Mouse (Mus musculus) limb, embryonic 15.5 days (tissue): ENCODE results near the gene Pde4dip. TPM values are rescaled to one million over a fixed set of nuclear protein-coding genes. Genes with fewer than 3 reads are reported as not detected.
A peak's percentile ranks its signal among the peaks of the same experiment; 100 is the strongest.

Source experiments
- ATAC-seq: fragments of 200-750 bp; cut with Nextera tagmentation; 2 replicates; pipeline ENCODE4 v1.8.0; 2017; ENCODE audit warnings: low read depth, moderate TSS enrichment; ENCODE audit not compliant: insufficient number of reproducible peaks, low FRiP score, low TSS enrichment
- H3K27ac ChIP-seq: fragments of 300-500 bp; sonication (generic); 2 replicates; pipeline ENCODE4 v1.5.1; 2015; ENCODE audit warnings: moderate library complexity, mild to moderate bottlenecking, inconsistent platforms
- H3K27me3 ChIP-seq: fragments of 300-500 bp; sonication (generic); 2 replicates; pipeline ENCODE4 v1.6.1; 2015; ENCODE audit warnings: inconsistent platforms
- H3K36me3 ChIP-seq: fragments of 300-500 bp; sonication (generic); 2 replicates; pipeline ENCODE4 v1.6.1; 2015; ENCODE audit warnings: inconsistent platforms
- H3K4me1 ChIP-seq: fragments of 300-500 bp; sonication (generic); 2 replicates; pipeline ENCODE4 v1.6.1; 2015; ENCODE audit warnings: inconsistent platforms
- H3K4me2 ChIP-seq: fragments of 300-500 bp; sonication (generic); 2 replicates; pipeline ENCODE4 v1.6.1; 2015; ENCODE audit warnings: mild to moderate bottlenecking, inconsistent platforms
- H3K4me3 ChIP-seq: fragments of 300-500 bp; sonication (generic); 2 replicates; pipeline ENCODE4 v1.5.1; 2015; ENCODE audit warnings: mild to moderate bottlenecking, inconsistent platforms
- H3K9ac ChIP-seq: fragments of 300-500 bp; sonication (generic); 2 replicates; pipeline ENCODE4 v1.6.1; 2015; ENCODE audit warnings: inconsistent platforms
- H3K9me3 ChIP-seq: fragments of 300-500 bp; sonication (generic); 2 replicates; pipeline ENCODE4 v1.6.1; 2016; ENCODE audit warnings: inconsistent platforms
- WGBS: fragments of 180-500 bp; shearing (Covaris S2); methylation state at CpG from one replicate; pipeline ENCODE4 v1.1.7; 2015; 5-methylcytosine and 5-hydroxymethylcytosine counted together
- polyA plus RNA-seq: library from polyadenylated mRNA; unstranded; fragments of >200 nt; fragmentation: Nextera tagmentation; extraction: Ambion mirVana; gene quantifications from 2 replicates; pipeline ENCODE4 v1.2.1, GENCODE M21; 2015

Gene Pde4dip
- polyA plus RNA-seq, 1 experiment from 2014 or later: 33.6 TPM

- H3K4me2 ChIP-seq: no peak overlapping the region
- no peaks in the 10 kb centered on the region for H3K9me3 ChIP-seq
- no peaks in the 10 kb centered on the region for H3K36me3 ChIP-seq
- 23% methylated on average over 6 of the region's 6 CpGs for WGBS
- H3K4me1 ChIP-seq: peaks cover 14% of the 10 kb centered on the region
- no peak overlapping the region for H3K4me3 ChIP-seq
- peak overlapping the region; percentile 64 for H3K27ac ChIP-seq
- H3K27me3 ChIP-seq: no peaks in the 10 kb centered on the region
- no peak for ATAC-seq
- no peak overlapping the region for H3K9ac ChIP-seq
These were observed 77.3 kb downstream of the Pde4dip start for GRCm38 (mm10) chr3:97811158-97811557.

- H3K27me3 ChIP-seq: no peaks in the 10 kb centered on the region
These were observed 78.2 kb downstream of the Pde4dip start for GRCm38 (mm10) chr3:97810334-97810733.

GRCm38 (mm10) chr3:97805559-97805958 is 82.9 kb downstream of the Pde4dip start:
- H3K36me3 ChIP-seq: no peaks in the 10 kb centered on the region
- H3K4me3 ChIP-seq: no peak overlapping the region
- H3K9ac ChIP-seq: no peak overlapping the region
- H3K27ac ChIP-seq: no peak overlapping the region
- no peaks in the 10 kb centered on the region for H3K27me3 ChIP-seq
- peaks cover 4% of the 10 kb centered on the region; the same call in 1 of the 2 replicates for H3K4me1 ChIP-seq
- H3K4me2 ChIP-seq: no peak overlapping the region
- ATAC-seq: no peak
- H3K9me3 ChIP-seq: no peaks in the 10 kb centered on the region
- WGBS: 85% methylated on average over 2 of the region's 2 CpGs

More at GRCm38 (mm10) chr3:97810334-97810733, 78.2 kb downstream of the Pde4dip start:
- H3K9me3 ChIP-seq: no peaks in the 10 kb centered on the region
- no peak overlapping the region for H3K4me3 ChIP-seq
- H3K4me1 ChIP-seq: peaks cover 14% of the 10 kb centered on the region
- H3K36me3 ChIP-seq: no peaks in the 10 kb centered on the region
- ATAC-seq: no peak
- 86% methylated on average over 2 of the region's 2 CpGs for WGBS
- H3K9ac ChIP-seq: no peak overlapping the region
- no peak overlapping the region for H3K4me2 ChIP-seq
- no peak overlapping the region for H3K27ac ChIP-seq

- WGBS: 29% methylated on average over 3 of the region's 3 CpGs
- Histone ChIP-seq H3K4me2 (no peak overlapping the region), H3K4me1 (peaks cover 4% of the 10 kb centered on the region; the same call in 1 of the 2 replicates), H3K27ac (no peak overlapping the region), H3K36me3 (no peaks in the 10 kb centered on the region), H3K4me3 (no peak overlapping the region), H3K27me3 (no peaks in the 10 kb centered on the region), H3K9ac (no peak overlapping the region), H3K9me3 (no peaks in the 10 kb centered on the region)
- ATAC-seq: no peak
These were observed 84.8 kb downstream of the Pde4dip start for GRCm38 (mm10) chr3:97803675-97804074.

DNA sequence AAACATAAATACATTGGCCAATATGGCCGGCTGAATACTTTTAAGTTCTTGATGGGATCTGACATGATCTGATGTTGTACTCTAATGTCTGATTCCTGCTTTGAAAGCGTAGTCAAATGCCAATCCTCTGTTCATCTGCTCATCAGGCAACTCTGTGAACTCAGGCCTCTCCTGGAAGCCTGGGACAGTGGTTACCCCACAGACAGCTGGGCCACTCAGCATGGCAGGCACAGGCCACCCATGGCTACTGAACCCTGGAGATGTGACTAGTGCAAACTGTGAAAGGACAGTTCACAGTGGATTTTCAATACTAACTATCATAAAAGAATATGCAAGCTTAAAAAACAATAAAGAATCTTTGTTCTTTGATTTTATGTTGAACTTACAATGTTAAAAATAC is 85.6 kb downstream of the Pde4dip start:
- WGBS: 87% methylated on average over 2 of the region's 2 CpGs
- no peak overlapping the region for H3K4me2 ChIP-seq
- no peaks in the 10 kb centered on the region for H3K36me3 ChIP-seq
- H3K27ac ChIP-seq: no peak overlapping the region
- H3K27me3 ChIP-seq: no peaks in the 10 kb centered on the region
- no peaks in the 10 kb centered on the region for H3K9me3 ChIP-seq
- no peak overlapping the region for H3K4me3 ChIP-seq
- no peak overlapping the region for H3K9ac ChIP-seq
- H3K4me1 ChIP-seq: peaks cover 4% of the 10 kb centered on the region; the same call in 1 of the 2 replicates
- ATAC-seq: no peak

- no peaks in the 10 kb centered on the region for H3K27me3 ChIP-seq
- H3K27ac ChIP-seq: no peak overlapping the region
- H3K36me3 ChIP-seq: no peaks in the 10 kb centered on the region
- H3K9ac ChIP-seq: no peak overlapping the region
- peak; percentile 30; the same call in 1 of the 2 replicates for ATAC-seq
- peaks cover 4% of the 10 kb centered on the region; the same call in 1 of the 2 replicates for H3K4me1 ChIP-seq
- H3K4me2 ChIP-seq: no peak overlapping the region
- WGBS: 70% methylated on average over 5 of the region's 5 CpGs
- no peaks in the 10 kb centered on the region for H3K9me3 ChIP-seq
- H3K4me3 ChIP-seq: no peak overlapping the region
These were observed 86.2 kb downstream of the Pde4dip start for GRCm38 (mm10) chr3:97802297-97802696.

DNA sequence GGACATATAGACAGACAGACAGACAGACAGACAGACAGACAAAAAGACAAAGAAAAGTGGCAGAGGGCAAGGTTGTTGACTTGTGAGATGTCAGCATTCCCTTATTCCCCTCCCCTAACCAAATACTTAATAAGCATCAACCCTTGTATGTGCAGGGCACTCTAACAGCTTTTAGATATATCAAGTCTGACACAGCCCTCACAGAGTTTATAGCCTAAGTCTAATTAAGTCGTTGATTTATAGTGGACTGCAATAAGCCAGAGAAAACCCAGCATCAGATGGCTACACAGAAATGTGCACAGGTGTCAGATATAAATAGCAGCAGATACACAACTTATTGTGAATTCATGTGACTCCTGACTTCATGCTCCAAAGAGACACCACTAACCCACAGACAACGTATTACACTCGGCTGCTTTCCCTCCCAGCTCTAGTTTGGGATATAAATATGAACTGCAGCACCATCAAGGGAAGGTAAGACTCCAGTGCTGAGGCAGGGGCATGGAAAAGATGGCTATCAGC is 87.3 kb downstream of the Pde4dip start:
- H3K4me2 ChIP-seq: no peak overlapping the region
- peaks cover 4% of the 10 kb centered on the region; the same call in 1 of the 2 replicates for H3K4me1 ChIP-seq
- H3K9ac ChIP-seq: no peak overlapping the region
- H3K36me3 ChIP-seq: no peaks in the 10 kb centered on the region
- H3K27ac ChIP-seq: no peak overlapping the region; the same call in 1 of the 2 replicates
- no peak for ATAC-seq
- H3K4me3 ChIP-seq: no peak overlapping the region
- WGBS: 56% methylated on average over 3 of the region's 3 CpGs
- no peaks in the 10 kb centered on the region for H3K27me3 ChIP-seq
- H3K9me3 ChIP-seq: no peaks in the 10 kb centered on the region

- Histone ChIP-seq H3K27me3 (no peaks in the 10 kb centered on the region), H3K9ac (no peak overlapping the region), H3K4me1 (peaks cover 4% of the 10 kb centered on the region; the same call in 1 of the 2 replicates), H3K36me3 (no peaks in the 10 kb centered on the region), H3K27ac (peak overlapping the region; percentile 44; the same call in 1 of the 2 replicates), H3K9me3 (no peaks in the 10 kb centered on the region), H3K4me3 (no peak overlapping the region), H3K4me2 (no peak overlapping the region)
- peak; percentile 44 for ATAC-seq
- WGBS: 71% methylated on average over 5 of the region's 5 CpGs
These were observed 87.8 kb downstream of the Pde4dip start for GRCm38 (mm10) chr3:97800657-97801056.

DNA sequence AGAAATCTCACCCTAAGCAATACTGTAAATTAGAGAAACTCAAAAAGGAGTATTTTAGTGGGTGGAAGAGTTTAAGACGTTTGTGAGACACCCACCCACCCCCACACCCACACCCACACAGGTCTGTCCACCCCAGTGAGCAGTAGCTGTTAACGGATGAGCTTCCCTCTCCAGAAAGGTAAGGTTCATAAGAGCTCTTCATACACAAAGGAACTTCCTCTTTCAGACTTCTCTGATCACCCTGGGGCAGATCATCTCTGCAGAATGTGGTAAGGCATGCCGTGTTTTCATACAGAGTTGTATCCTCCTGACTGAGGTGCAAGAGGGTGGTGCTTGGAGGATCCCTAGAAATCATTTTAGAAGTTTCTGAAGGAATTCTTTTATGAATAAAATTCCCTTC is 88.5 kb downstream of the Pde4dip start:
- Histone ChIP-seq H3K9ac (no peak overlapping the region), H3K9me3 (no peaks in the 10 kb centered on the region), H3K4me1 (peaks cover 4% of the 10 kb centered on the region; the same call in 1 of the 2 replicates), H3K4me3 (no peak overlapping the region), H3K36me3 (no peaks in the 10 kb centered on the region), H3K27me3 (no peaks in the 10 kb centered on the region), H3K27ac (peak overlapping the region; percentile 3), H3K4me2 (no peak overlapping the region)
- ATAC-seq: no peak
- WGBS: 47% methylated on average over 3 of the region's 3 CpGs

GRCm38 (mm10) chr3:97799267-97799666 is 89.2 kb downstream of the Pde4dip start:
- no peak overlapping the region for H3K4me3 ChIP-seq
- WGBS: 62% methylated on average over 3 of the region's 3 CpGs
- no peaks in the 10 kb centered on the region for H3K36me3 ChIP-seq
- no peaks in the 10 kb centered on the region for H3K27me3 ChIP-seq
- no peak overlapping the region for H3K4me2 ChIP-seq
- peaks cover 4% of the 10 kb centered on the region; the same call in 1 of the 2 replicates for H3K4me1 ChIP-seq
- no peak overlapping the region for H3K9ac ChIP-seq
- no peak for ATAC-seq
- no peak overlapping the region for H3K27ac ChIP-seq
- no peaks in the 10 kb centered on the region for H3K9me3 ChIP-seq

- no peak overlapping the region for H3K4me3 ChIP-seq
- H3K9me3 ChIP-seq: no peaks in the 10 kb centered on the region
- no peak overlapping the region for H3K27ac ChIP-seq
- no peak overlapping the region for H3K9ac ChIP-seq
- H3K27me3 ChIP-seq: no peaks in the 10 kb centered on the region
- 36% methylated on average over 6 of the region's 6 CpGs for WGBS
- ATAC-seq: no peak
- no peaks in the 10 kb centered on the region for H3K36me3 ChIP-seq
- H3K4me2 ChIP-seq: no peak overlapping the region
- no peaks in the 10 kb centered on the region for H3K4me1 ChIP-seq
These were observed 91.1 kb downstream of the Pde4dip start for GRCm38 (mm10) chr3:97797371-97797770.

- H3K36me3 ChIP-seq: no peaks in the 10 kb centered on the region
- H3K27me3 ChIP-seq: no peaks in the 10 kb centered on the region
- H3K9ac ChIP-seq: no peak overlapping the region
- no peaks in the 10 kb centered on the region for H3K9me3 ChIP-seq
- 69% methylated on average over 8 of the region's 8 CpGs for WGBS
- no peak overlapping the region for H3K27ac ChIP-seq
- H3K4me2 ChIP-seq: no peak overlapping the region
- ATAC-seq: peak; percentile 40; the same call in 1 of the 2 replicates
- no peaks in the 10 kb centered on the region for H3K4me1 ChIP-seq
- no peak overlapping the region for H3K4me3 ChIP-seq
These were observed 94.5 kb downstream of the Pde4dip start for GRCm38 (mm10) chr3:97793995-97794394.

- ATAC-seq: no peak
- H3K9me3 ChIP-seq: no peaks in the 10 kb centered on the region
- no peaks in the 10 kb centered on the region for H3K36me3 ChIP-seq
- WGBS: 71% methylated on average over 1 of the region's 1 CpGs
- no peaks in the 10 kb centered on the region for H3K4me1 ChIP-seq
- no peak overlapping the region for H3K9ac ChIP-seq
- H3K4me3 ChIP-seq: no peak overlapping the region
- no peak overlapping the region for H3K4me2 ChIP-seq
- H3K27me3 ChIP-seq: no peaks in the 10 kb centered on the region
- H3K27ac ChIP-seq: no peak overlapping the region
These were observed 98.4 kb downstream of the Pde4dip start for GRCm38 (mm10) chr3:97790150-97790549.
